Mouse (Mus musculus): ENCODE data around the gene Eras.
"Not testable (repeated sequence)": the region's sequence is repeated elsewhere in the genome, so short reads cannot be mapped to it uniquely, and the experiment has no call there.

The Eras gene

DNA sequence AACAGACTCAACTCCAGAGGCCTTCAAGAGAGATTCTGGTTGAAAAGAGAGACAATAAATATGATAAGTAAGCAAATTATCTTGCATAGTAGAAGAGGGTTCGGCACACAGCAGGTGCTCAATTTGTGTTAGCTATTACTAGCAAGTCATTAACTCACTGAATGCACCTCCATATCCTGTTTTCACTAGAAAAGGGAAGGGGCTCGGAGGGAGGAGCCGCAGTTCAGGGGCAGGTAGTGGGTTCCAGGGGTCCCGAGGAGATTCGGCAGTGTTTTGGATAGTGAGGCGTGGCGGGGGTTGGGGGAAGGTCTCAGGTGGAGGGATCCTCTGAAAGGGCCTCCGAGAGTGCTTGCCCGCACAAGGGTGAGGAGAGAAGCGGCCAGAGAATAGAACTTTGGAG is 1.3 kb downstream of the Eras start:
- TF ChIP-seq GATA4 (IDR thresholded peaks at IDR 0.05; ENCODE audit: insufficient replicate concordance, low read length): no peak

GRCm38 (mm10) chrX:7926266-7926665 is 2.1 kb downstream of the Eras start:
- TF ChIP-seq GATA4 (IDR thresholded peaks at IDR 0.05; ENCODE audit: insufficient replicate concordance, low read length): no peak

DNA sequence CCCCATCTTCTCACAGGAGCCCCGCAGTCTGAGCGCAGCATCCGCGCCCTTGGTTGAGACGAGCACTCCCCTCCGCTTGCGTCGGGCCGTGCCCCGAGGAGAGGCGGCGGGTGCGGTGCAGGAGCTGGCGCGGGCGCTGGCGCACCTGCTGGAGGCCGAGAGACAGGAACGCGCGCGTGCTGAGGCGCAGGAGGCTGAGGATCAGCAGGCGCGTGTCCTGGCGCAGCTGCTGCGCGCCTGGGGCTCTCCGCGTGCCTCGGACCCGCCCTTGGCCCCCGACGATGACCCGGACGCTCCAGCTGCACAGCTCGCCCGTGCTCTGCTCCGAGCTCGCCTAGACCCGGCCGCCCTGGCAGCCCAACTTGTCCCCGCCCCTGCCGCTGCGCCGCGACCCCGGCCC is 6.4 kb downstream of the Eras start:
- TF ChIP-seq GATA4 (IDR thresholded peaks at IDR 0.05; ENCODE audit: insufficient replicate concordance, low read length): no peak

DNA sequence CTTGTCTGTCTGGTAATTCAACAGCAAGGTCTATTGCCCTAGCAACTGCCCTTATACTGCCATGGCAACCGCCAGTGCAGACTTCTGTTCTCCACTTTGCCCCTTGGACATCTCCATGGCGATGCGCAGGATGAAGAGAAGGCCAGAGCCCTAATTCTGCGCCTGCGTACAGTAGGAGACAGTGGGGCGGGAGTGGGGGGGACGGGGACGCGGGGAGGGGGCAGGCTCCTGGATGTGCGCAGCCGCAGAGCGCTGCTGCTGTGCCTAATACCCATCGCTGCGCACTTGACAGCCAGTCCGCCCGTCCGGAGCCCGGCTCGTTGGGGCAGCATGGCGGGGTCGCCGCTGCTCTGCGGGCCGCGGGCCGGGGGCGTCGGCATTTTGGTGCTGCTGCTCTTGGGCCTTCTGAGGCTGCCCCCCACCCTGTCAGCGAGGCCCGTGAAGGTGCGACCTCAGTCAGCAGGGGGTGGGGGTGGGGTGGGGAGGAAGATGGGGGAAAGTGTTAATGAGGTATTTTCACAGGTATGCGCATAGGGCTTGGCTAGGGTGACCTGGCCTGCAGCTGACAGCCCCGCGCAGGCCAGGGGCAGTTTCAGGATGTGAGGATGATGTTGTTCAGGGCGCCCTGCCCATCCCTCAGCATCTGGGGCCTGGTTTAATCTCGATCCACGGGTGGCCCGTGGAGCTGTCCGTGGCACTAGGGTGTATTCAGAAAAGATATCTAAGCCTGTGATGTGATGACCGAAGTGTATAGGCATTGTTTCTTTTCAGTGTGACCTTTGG is 8.6 kb downstream of the Eras start, which contains the start of gene Pcsk1n:
TSS of gene Pcsk1n (plus strand) at position 222 of the 783 bp plus-strand sequence.
- TF ChIP-seq GATA4 (IDR thresholded peaks at IDR 0.05; ENCODE audit: insufficient replicate concordance, low read length): no peak

DNA sequence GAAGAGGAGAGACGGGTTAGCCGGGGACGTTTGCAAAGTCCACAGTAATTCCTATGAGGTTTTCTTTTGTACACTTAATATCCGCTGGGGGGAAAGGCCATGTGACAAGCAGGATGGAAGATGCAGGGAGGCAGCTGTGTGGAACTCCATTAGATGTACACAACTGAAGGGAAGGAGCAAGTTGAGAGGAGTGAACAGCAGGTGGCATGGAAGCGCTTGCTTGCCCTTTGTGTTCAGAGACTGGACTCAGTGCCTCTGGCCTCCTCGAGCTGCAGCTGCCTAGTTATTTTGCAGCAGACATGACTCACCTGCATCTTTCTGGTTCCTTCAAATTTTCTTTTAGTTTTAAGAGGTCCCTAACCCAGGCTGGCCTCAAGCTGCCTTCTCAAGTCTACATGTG is 17.9 kb downstream of the Eras start:
- TF ChIP-seq GATA4 (IDR thresholded peaks at IDR 0.05; ENCODE audit: insufficient replicate concordance, low read length): no peak

GRCm38 (mm10) chrX:7909242-7909641 is 19.2 kb downstream of the Eras start, which contains the start of gene Gm10490:
TSS of gene Gm10490 (plus strand) at chrX:7909542.
- TF ChIP-seq GATA4 (IDR thresholded peaks at IDR 0.05; ENCODE audit: insufficient replicate concordance, low read length): not testable (repeated sequence)

DNA sequence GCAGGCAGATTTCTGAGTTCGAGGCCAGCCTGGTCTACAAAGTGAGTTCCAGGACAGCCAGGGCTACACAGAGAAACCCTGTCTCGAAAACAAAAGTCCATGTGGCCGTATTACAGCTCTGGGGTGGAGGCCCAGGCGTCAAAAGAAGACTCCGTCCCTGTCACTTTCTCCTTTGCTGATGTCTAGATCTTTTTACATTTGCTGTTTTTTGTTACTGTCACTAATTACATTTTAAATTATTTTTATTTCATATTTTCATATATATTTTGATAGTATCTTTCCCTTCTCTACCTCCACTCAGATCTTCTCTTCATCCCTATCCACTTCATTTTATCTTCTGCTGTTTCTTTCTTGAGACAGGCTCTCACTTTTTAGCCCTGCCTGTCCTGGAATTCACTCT is 20.7 kb downstream of the Eras start, which contains the start of gene Gm10491:
TSS of gene Gm10491 (minus strand) at position 101 of the 400 bp plus-strand sequence.
- no peak for TF ChIP-seq GATA4 (IDR thresholded peaks at IDR 0.05; ENCODE audit: insufficient replicate concordance, low read length)

- no peak for TF ChIP-seq GATA4 (IDR thresholded peaks at IDR 0.05; ENCODE audit: insufficient replicate concordance, low read length)
These were observed 24.0 kb downstream of the Eras start for GRCm38 (mm10) chrX:7904441-7904840.

DNA sequence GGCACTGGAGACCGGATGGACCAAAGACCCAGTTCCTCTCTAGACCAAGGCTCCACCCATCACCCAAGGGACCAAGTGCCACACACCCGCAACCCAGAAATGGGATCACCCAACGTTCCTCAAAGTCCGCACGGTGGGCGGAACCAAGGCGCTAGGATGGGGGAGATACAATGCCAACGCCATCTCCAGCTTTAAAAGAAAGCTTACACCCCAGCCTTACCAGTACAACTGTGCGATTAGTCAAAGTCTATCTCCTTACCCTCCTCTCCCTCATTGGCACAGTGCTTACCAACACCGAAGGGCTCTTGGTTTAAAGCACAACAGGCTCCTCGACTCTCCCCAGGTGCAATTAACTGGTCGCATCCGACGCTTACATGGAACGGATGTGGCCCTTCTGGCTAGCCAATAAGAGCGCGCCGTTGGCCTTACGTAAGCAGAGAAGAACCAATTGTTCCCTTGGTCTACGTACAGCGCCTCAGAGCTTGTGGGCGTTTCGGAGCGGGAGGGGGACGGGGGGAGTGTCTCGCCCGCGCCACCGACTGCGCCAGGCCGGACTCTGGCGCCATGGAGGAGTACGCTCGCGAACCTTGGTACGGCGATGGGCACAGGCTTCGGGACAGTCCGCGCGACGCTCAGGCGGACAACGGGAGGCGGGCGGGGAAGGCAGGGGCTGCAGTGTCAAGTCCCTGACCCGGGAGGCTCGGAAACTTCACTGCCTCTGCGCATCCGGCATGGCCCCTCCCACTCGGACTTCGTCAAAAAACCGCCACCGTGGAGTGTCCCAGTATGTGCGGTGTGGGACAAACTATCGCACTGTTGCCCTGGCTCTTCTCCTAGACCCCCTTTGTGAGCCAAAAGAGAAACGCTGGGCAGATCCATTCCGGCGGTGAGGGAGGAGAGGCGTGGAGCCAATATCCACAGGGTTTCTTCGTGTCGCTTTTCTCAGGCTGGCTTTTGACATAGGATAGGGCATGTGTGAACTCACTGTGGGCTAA is 29.2 kb downstream of the Eras start, which contains the start of the genes Pqbp1 and Timm17b:
TSS of gene Pqbp1 (minus strand) at position 390 of the 995 bp plus-strand sequence.
TSS of gene Timm17b (plus strand) at position 478 of the 995 bp plus-strand sequence.
- no peak for TF ChIP-seq GATA4 (IDR thresholded peaks at IDR 0.05; ENCODE audit: insufficient replicate concordance, low read length)

DNA sequence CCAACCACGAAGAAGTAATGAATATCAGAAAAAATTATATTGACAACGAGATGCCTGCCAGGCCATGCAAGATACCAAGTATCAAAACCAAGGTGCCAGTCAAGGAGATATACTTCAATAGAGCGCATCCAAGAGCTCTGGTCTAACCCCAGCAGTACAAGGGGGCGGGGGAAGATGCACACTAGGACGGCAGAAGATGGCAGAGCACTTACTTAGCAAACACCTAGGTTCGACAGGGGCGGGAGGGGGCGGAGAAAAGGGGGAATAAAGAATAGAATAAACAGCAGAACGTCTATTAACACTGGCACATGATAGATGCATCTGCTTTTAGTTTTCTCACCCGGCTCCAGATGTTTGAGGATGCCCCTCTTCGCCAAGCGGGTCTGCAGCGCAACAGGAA is 30.2 kb downstream of the Eras start:
- no peak for TF ChIP-seq GATA4 (IDR thresholded peaks at IDR 0.05; ENCODE audit: insufficient replicate concordance, low read length)

- TF ChIP-seq GATA4 (IDR thresholded peaks at IDR 0.05; ENCODE audit: insufficient replicate concordance, low read length): no peak
These were observed 44.4 kb downstream of the Eras start, which contains the start of gene Slc35a2 for GRCm38 (mm10) chrX:7883841-7884567. TSS of gene Slc35a2 (plus strand) at chrX:7884028.

DNA sequence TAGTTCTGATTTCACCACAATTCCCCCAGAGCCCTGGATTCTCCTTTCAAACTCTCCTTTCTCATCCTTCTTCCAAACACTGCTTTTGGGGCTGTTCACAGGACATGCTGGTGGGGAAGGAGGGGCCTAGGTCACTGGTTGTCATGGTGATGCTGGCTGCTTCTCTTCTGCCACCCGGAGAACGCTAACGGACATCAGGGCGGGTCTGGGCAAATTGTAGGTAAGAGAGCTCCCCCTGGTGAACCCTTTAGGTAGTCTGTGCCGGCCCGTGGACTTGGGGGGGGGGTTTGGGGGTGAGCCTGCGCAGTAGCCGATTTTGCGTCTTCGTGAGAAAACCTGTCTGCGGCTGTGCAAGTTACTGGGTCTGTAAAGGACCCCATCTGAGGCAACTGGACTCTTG is 48.6 kb downstream of the Eras start:
- TF ChIP-seq GATA4 (IDR thresholded peaks at IDR 0.05; ENCODE audit: insufficient replicate concordance, low read length): no peak

DNA sequence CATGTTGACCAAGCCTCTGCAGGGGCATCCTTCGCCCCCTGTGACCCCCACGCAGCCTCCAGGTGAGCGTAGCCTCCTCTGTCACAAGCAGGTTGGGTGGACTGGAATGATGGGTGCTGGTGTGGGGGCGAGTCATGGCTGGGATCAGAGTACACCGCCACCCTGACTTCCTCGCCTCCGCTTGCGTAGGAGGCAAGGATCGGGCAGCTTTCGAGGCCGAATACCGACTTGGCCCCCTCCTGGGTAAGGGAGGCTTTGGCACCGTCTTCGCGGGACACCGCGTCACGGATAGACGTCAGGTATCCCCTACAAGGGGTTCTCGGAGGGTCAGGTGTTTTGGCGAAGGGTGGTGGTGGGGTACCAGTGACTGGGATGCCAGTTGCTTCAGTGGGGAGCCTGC is 49.9 kb downstream of the Eras start:
- TF ChIP-seq GATA4 (IDR thresholded peaks at IDR 0.05; ENCODE audit: insufficient replicate concordance, low read length): no peak

DNA sequence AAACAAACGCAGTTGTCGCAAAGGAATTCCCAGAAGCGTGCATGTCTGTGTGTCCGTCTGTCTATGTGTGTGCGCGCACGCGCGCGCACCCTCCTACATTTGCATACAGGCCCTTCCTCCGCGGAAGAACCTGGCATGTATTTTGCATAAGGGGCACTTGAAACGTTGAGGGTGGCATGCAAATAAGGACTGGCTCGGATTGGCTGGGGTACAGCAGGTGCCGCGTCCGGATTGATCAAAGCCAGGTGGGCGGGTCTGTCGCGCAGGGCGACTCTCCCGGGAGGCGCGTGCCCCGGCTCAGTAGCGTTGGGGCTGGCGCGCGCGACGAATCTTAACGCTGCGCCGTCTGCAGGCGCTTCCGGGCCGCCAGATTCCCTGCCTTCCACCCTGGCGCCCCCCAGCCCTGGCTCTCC is 50.4 kb downstream of the Eras start, which contains the start of gene Pim2:
TSS of gene Pim2 (plus strand) at position 256 of the 413 bp plus-strand sequence.
- no peak for TF ChIP-seq GATA4 (IDR thresholded peaks at IDR 0.05; ENCODE audit: insufficient replicate concordance, low read length)
